Mouse (Mus musculus) small intestine, adult 2 months (tissue): ENCODE data around the gene Tmem151b. TPM values are rescaled to one million over a fixed set of nuclear protein-coding genes. Genes with fewer than 3 reads are reported as not detected.

Source experiments
- H3K27ac ChIP-seq: fragments of 200-500 bp; 2 replicates; pipeline ENCODE4 v1.5.1; 2012; ENCODE audit warnings: low read depth, low read length, control low read depth, inconsistent platforms; ENCODE audit not compliant: insufficient read depth
- H3K27me3 ChIP-seq: fragments of 200-500 bp; 2 replicates; pipeline ENCODE4 v1.6.1; 2012; ENCODE audit warnings: mild to moderate bottlenecking, moderate library complexity, low read length, inconsistent platforms; ENCODE audit not compliant: control insufficient read depth, insufficient read depth
- H3K36me3 ChIP-seq: fragments of 200-500 bp; 2 replicates; pipeline ENCODE4 v1.6.1; 2012; ENCODE audit warnings: mild to moderate bottlenecking, low read length, control low read depth, inconsistent platforms; ENCODE audit not compliant: control insufficient read depth, insufficient read depth
- H3K4me1 ChIP-seq: fragments of 200-500 bp; 2 replicates; pipeline ENCODE4 v1.6.1; 2012; ENCODE audit warnings: low read length, inconsistent platforms, mixed read lengths; ENCODE audit not compliant: control insufficient read depth, insufficient read depth, insufficient read length
- H3K4me3 ChIP-seq: fragments of 200-500 bp; 2 replicates; pipeline ENCODE4 v1.5.1; 2012; ENCODE audit warnings: low read depth, mild to moderate bottlenecking, control low read depth, inconsistent platforms, low read length, moderate library complexity
- CTCF ChIP-seq: fragments of 200-500 bp; IDR thresholded peaks from 2 replicates; pipeline ENCODE4 v1.5.1; 2012; ENCODE audit warnings: low read depth, mild to moderate bottlenecking, control low read depth, inconsistent platforms, low read length, moderate library complexity, mixed read lengths; ENCODE audit not compliant: insufficient replicate concordance, insufficient read length; ENCODE audit errors: extremely low read depth
- POLR2A ChIP-seq: fragments of 200-500 bp; IDR thresholded peaks from 2 replicates; pipeline ENCODE4 v1.6.1; 2012; ENCODE audit warnings: low read depth, mild to moderate bottlenecking, control low read depth, inconsistent platforms, low read length, moderate library complexity
- WGBS: fragments of 180-500 bp; shearing (Covaris S2); methylation state at CpG from one replicate; pipeline ENCODE4 v1.1.7; 2018; 5-methylcytosine and 5-hydroxymethylcytosine counted together
- polyA plus RNA-seq: library from polyadenylated mRNA; depleted of rRNA; stranded (reverse); fragments of >200 nt; gene quantifications from 2 replicates; pipeline ENCODE4 v1.2.3, GENCODE M21; 2012

Gene Tmem151b
- polyA plus RNA-seq, 1 experiment, result 0.94 TPM

GRCm38 (mm10) chr17:45594881-45595735, 45.6 kb upstream of the Tmem151b start:
- Histone ChIP-seq H3K36me3 (no peaks in the 10 kb centered on the region), H3K4me1 (peaks cover 30% of the 10 kb centered on the region), H3K27ac (no peak overlapping the region), H3K4me3 (peak overlapping the region; percentile 68), H3K27me3 (no peaks in the 10 kb centered on the region)
- under 1% methylated on average over 57 of the region's 58 CpGs for WGBS
- TF ChIP-seq CTCF, result 0 out of 2 replicates have a peak, but pooled peaks have one; percentile 2
- no peak for TF ChIP-seq POLR2A

- no peaks in the 10 kb centered on the region for H3K27me3 ChIP-seq
- TF ChIP-seq POLR2A (no peak), CTCF (no peak)
- H3K4me3 ChIP-seq, result no peak overlapping the region
- H3K36me3 ChIP-seq, result 0 out of 2 replicates have a peak, but pooled peaks cover 3% of the 10 kb centered on the region
- no peak overlapping the region for H3K27ac ChIP-seq
- WGBS, result 66% methylated on average over 8 of the region's 8 CpGs
- H3K4me1 ChIP-seq, result peaks cover 26% of the 10 kb centered on the region
Measured at GRCm38 (mm10) chr17:45594195-45594594, 44.7 kb upstream of the Tmem151b start.

- TF ChIP-seq CTCF (no peak), POLR2A (no peak)
- peaks cover 23% of the 10 kb centered on the region for H3K4me1 ChIP-seq
- no peaks in the 10 kb centered on the region for H3K27me3 ChIP-seq
- H3K4me3 ChIP-seq, result no peak overlapping the region
- WGBS, result 48% methylated on average over 8 of the region's 8 CpGs
- H3K27ac ChIP-seq, result no peak overlapping the region
- 0 out of 2 replicates have a peak, but pooled peaks cover 3% of the 10 kb centered on the region for H3K36me3 ChIP-seq
Measured at GRCm38 (mm10) chr17:45593479-45593878, 44.0 kb upstream of the Tmem151b start.

- Histone ChIP-seq H3K36me3 (0 out of 2 replicates have a peak, but pooled peaks cover 3% of the 10 kb centered on the region), H3K4me3 (peak overlapping the region; percentile 12; the same call in 1 of the 2 replicates), H3K4me1 (peaks cover 22% of the 10 kb centered on the region), H3K27ac (no peak overlapping the region; the same call in 1 of the 2 replicates), H3K27me3 (no peaks in the 10 kb centered on the region)
- WGBS, result 62% methylated on average over 8 of the region's 8 CpGs
- TF ChIP-seq CTCF (no peak), POLR2A (no peak)
Measured at GRCm38 (mm10) chr17:45592606-45593431, 43.3 kb upstream of the Tmem151b start.

DNA sequence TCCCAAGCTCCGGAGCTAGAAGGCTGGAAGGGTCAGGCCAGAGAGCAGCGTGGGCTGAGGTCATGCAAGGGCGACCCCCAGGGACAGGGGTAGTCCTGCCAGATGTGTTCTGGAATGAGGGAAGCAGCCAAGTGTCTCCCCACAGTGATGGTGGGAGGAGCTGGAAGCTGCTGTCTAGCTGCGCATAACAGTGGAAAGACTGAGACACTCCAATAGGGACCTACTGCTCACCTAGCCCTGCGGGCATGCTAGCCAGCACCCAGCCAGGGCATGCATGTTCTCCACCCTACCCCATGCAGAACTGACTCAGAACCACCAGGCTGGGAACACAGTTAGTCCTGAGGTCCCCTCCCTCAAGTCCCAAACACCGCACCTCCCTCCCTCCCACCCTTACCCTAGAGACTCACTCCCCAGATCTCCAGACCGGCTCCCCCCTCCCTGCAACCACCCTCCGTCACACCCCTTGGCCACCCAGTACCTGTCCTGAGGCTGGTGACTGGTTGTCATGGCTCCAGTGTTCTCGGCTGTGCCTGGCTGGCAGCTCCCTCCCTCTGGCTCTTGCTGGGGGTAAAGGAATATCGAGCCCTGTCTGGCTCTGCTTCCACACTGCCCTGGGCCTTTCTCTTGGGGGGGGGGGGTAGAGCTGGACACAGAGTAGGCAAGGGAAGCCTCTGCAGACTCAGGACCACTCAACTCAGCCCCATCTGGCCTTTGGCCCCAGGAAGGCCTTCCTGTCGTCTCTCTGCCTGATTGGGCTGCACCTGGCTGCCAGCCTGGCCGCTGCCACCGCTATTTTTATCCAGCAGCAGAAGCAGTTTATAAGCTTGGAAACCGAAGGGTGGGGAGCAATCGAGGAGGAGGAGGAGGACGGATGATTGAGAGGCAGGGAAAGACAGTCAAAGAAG, 42.5 kb upstream of the Tmem151b start:
- 0 out of 2 replicates have a peak overlapping the region, but pooled peaks have one; percentile 10 for H3K4me3 ChIP-seq
- H3K27me3 ChIP-seq, result no peaks in the 10 kb centered on the region
- peaks cover 18% of the 10 kb centered on the region for H3K4me1 ChIP-seq
- WGBS, result 58% methylated on average over 16 of the region's 16 CpGs
- no peak overlapping the region; the same call in none of the 2 replicates for H3K27ac ChIP-seq
- TF ChIP-seq CTCF (no peak), POLR2A (no peak)
- 0 out of 2 replicates have a peak, but pooled peaks cover 3% of the 10 kb centered on the region for H3K36me3 ChIP-seq

DNA sequence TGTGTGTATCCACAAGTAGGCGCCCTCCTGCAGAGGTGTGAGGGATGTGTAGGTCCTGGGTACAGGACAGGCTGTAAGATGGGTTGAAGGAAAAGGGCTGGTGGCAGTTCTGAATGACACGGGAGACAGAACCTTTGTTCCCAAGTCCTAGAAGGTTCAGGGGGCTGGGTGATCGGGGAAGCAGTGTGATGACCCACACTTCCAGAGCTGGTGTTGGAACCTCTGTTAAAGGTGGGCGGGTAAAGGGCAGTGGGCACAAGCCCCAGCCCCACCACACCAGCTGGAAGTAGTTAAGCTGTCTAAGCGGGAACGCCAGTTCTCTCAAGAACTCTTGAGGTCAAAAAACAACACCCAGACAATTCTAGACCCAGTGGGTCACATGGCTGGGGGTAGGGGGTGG, 40.9 kb upstream of the Tmem151b start:
- TF ChIP-seq CTCF, result no peak
- no peak for TF ChIP-seq POLR2A
- no peak overlapping the region for H3K27ac ChIP-seq

More for the DNA sequence above, 40.9 kb upstream of the Tmem151b start:
- H3K36me3 ChIP-seq, result peaks cover 3% of the 10 kb centered on the region; the same call in 1 of the 2 replicates
- no peaks in the 10 kb centered on the region for H3K27me3 ChIP-seq
- WGBS, result 82% methylated on average over 6 of the region's 6 CpGs
- H3K4me1 ChIP-seq, result peaks cover 12% of the 10 kb centered on the region
- H3K4me3 ChIP-seq, result no peak overlapping the region
